Mouse (Mus musculus): ENCODE data around the gene Nxn.

DNA sequence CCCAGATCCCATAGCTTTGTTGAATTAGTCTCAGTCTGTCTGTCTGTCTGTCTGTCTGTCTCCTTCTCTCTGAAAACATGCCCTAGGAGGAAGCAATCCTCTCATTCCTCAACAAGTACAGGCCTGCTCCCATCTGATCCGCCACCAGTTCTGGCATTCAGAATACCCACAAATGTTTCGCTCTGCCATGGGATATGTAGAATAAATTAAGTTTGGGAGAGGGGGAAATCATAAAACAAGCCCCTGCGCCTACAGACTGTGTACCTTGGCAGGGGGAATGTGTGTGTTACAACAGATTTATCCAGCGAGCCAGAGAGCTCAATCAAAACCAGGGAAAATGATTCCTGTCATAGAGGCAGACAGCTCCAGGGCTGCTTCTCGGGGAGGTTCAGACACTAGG is 98.1 kb downstream of the Nxn start:
- TF ChIP-seq CTCF (IDR thresholded peaks at IDR 0.05) (no peak), EP300 (IDR thresholded peaks at IDR 0.05) (no peak)

All from lung, postnatal 0 days (tissue).